Mouse (Mus musculus): ENCODE measurements around the gene Naa15.
A peak's percentile ranks its signal among the peaks of the same experiment; 100 is the strongest.
"Not testable (repeated sequence)": the region's sequence is repeated elsewhere in the genome, so short reads cannot be mapped to it uniquely, and the experiment has no call there.

Gene Naa15

GRCm38 (mm10) chr3:51434364-51434763 lies 19.4 kb downstream of the Naa15 start:
- DNase-seq (ENCODE audit: extremely low read depth, low read depth), result not testable (repeated sequence)

GRCm38 (mm10) chr3:51434871-51435595 lies 20.1 kb downstream of the Naa15 start:
- DNase-seq (ENCODE audit: extremely low read depth, low read depth), result no peak

GRCm38 (mm10) chr3:51468530-51468929 lies 53.6 kb downstream of the Naa15 start:
- DNase-seq (ENCODE audit: extremely low read depth, low read depth), result no peak

GRCm38 (mm10) chr3:51475706-51476105 lies 60.8 kb downstream of the Naa15 start:
- DNase-seq (ENCODE audit: extremely low read depth, low read depth), result no peak

GRCm38 (mm10) chr3:51479893-51480292 lies 64.9 kb downstream of the Naa15 start:
- no peak for DNase-seq (ENCODE audit: extremely low read depth, low read depth)

- DNase-seq (ENCODE audit: extremely low read depth, low read depth), result peak; percentile 53
Observed at GRCm38 (mm10) chr3:51481059-51481458, 66.1 kb downstream of the Naa15 start.

GRCm38 (mm10) chr3:51481881-51482280 lies 66.9 kb downstream of the Naa15 start:
- no peak for DNase-seq (ENCODE audit: extremely low read depth, low read depth)

GRCm38 (mm10) chr3:51482781-51483180 lies 67.8 kb downstream of the Naa15 start:
- DNase-seq (ENCODE audit: extremely low read depth, low read depth), result no peak

- DNase-seq (ENCODE audit: extremely low read depth, low read depth), result peak; percentile 89
Observed at GRCm38 (mm10) chr3:51483741-51484359, 68.9 kb downstream of the Naa15 start, which contains the start of gene Rab33b. Gene Rab33b, plus strand, starts transcription at chr3:51483920.

GRCm38 (mm10) chr3:51484370-51484769 lies 69.4 kb downstream of the Naa15 start:
- no peak for DNase-seq (ENCODE audit: extremely low read depth, low read depth)

GRCm38 (mm10) chr3:51485347-51485746 lies 70.4 kb downstream of the Naa15 start:
- no peak for DNase-seq (ENCODE audit: extremely low read depth, low read depth)

GRCm38 (mm10) chr3:51486491-51487195 lies 71.7 kb downstream of the Naa15 start:
- DNase-seq (ENCODE audit: extremely low read depth, low read depth), result no peak

GRCm38 (mm10) chr3:51490088-51490753 lies 75.3 kb downstream of the Naa15 start:
- no peak for DNase-seq (ENCODE audit: extremely low read depth, low read depth)

GRCm38 (mm10) chr3:51493272-51493838 lies 78.4 kb downstream of the Naa15 start:
- DNase-seq (ENCODE audit: extremely low read depth, low read depth), result no peak

- no peak for DNase-seq (ENCODE audit: extremely low read depth, low read depth)
Observed at GRCm38 (mm10) chr3:51494466-51494865, 79.5 kb downstream of the Naa15 start.

- no peak for DNase-seq (ENCODE audit: extremely low read depth, low read depth)
Observed at GRCm38 (mm10) chr3:51495646-51496045, 80.7 kb downstream of the Naa15 start.

GRCm38 (mm10) chr3:51497978-51498377 lies 83.0 kb downstream of the Naa15 start:
- DNase-seq (ENCODE audit: extremely low read depth, low read depth), result no peak

GRCm38 (mm10) chr3:51498659-51499058 lies 83.7 kb downstream of the Naa15 start:
- no peak for DNase-seq (ENCODE audit: extremely low read depth, low read depth)

GRCm38 (mm10) chr3:51499876-51500275 lies 84.9 kb downstream of the Naa15 start:
- no peak for DNase-seq (ENCODE audit: extremely low read depth, low read depth)

- no peak for DNase-seq (ENCODE audit: extremely low read depth, low read depth)
Observed at GRCm38 (mm10) chr3:51504385-51504952, 89.5 kb downstream of the Naa15 start.

- DNase-seq (ENCODE audit: extremely low read depth, low read depth), result no peak
Observed at GRCm38 (mm10) chr3:51505465-51505864, 90.5 kb downstream of the Naa15 start.
